Mouse (Mus musculus) intestine, embryonic 15.5 days (tissue): ENCODE measurements around the gene Srsf3. TPM values are rescaled to one million over a fixed set of nuclear protein-coding genes. Genes with fewer than 3 reads are reported as not detected.

Experiments
- ATAC-seq: fragments of 200-750 bp; cut with Nextera tagmentation; 2 replicates; pipeline ENCODE4 v1.8.0; 2017; ENCODE audit warnings: moderate TSS enrichment, moderate library complexity
- H3K27ac ChIP-seq: fragments of 300-500 bp; sonication (generic); 2 replicates; pipeline ENCODE4 v1.5.1; 2015; ENCODE audit warnings: mild to moderate bottlenecking, inconsistent platforms
- H3K27me3 ChIP-seq: fragments of 300-500 bp; sonication (generic); replicated peaks from 2 replicates; pipeline ENCODE4 v1.6.1; 2015; ENCODE audit warnings: inconsistent platforms
- H3K36me3 ChIP-seq: fragments of 300-500 bp; sonication (generic); 2 replicates; pipeline ENCODE4 v1.6.1; 2015; ENCODE audit warnings: inconsistent platforms
- H3K4me1 ChIP-seq: fragments of 300-500 bp; sonication (generic); replicated peaks from 2 replicates; pipeline ENCODE4 v1.6.1; 2015; ENCODE audit warnings: inconsistent platforms
- H3K4me2 ChIP-seq: fragments of 300-500 bp; sonication (generic); replicated peaks from 2 replicates; pipeline ENCODE4 v1.6.1; 2015; ENCODE audit warnings: mild to moderate bottlenecking, inconsistent platforms
- H3K4me3 ChIP-seq: fragments of 300-500 bp; sonication (generic); replicated peaks from 2 replicates; pipeline ENCODE4 v1.5.1; 2015; ENCODE audit warnings: inconsistent platforms
- H3K9ac ChIP-seq: fragments of 300-500 bp; sonication (generic); 2 replicates; pipeline ENCODE4 v1.6.1; 2015; ENCODE audit warnings: inconsistent platforms
- H3K9me3 ChIP-seq: fragments of 300-500 bp; sonication (generic); 2 replicates; pipeline ENCODE4 v1.6.1; 2016; ENCODE audit warnings: inconsistent platforms
- WGBS: fragments of 180-500 bp; shearing (Covaris S2); methylation state at CpG from one replicate; pipeline ENCODE4 v1.1.7; 2015; 5-methylcytosine and 5-hydroxymethylcytosine counted together
- polyA plus RNA-seq: library from polyadenylated mRNA; unstranded; fragments of >200 nt; fragmentation: Nextera tagmentation; extraction: Ambion mirVana; gene quantifications from 2 replicates; pipeline ENCODE4 v1.2.1, GENCODE M21; 2015

Srsf3 gene
- polyA plus RNA-seq, 1 experiment from 2014 or later: 544 TPM

- 36% methylated on average over 5 of the region's 5 CpGs for WGBS
- peak overlapping the region; percentile 37; the same call in 1 of the 2 replicates for H3K4me2 ChIP-seq
- no peak for ATAC-seq
Observed at GRCm38 (mm10) chr17:29073313-29073712, 40.9 kb downstream of the Srsf3 start.

GRCm38 (mm10) chr17:29074085-29074484 lies 41.7 kb downstream of the Srsf3 start:
- H3K27me3 ChIP-seq: no peaks in the 10 kb centered on the region
- no peak overlapping the region for H3K4me3 ChIP-seq
- no peak overlapping the region for H3K4me2 ChIP-seq
- no peaks in the 10 kb centered on the region for H3K9me3 ChIP-seq
- no peaks in the 10 kb centered on the region for H3K36me3 ChIP-seq
- peaks cover 27% of the 10 kb centered on the region for H3K4me1 ChIP-seq
- no peak overlapping the region for H3K27ac ChIP-seq
- no peak overlapping the region for H3K9ac ChIP-seq
- 73% methylated on average over 13 of the region's 13 CpGs for WGBS
- ATAC-seq: no peak

More at GRCm38 (mm10) chr17:29073313-29073712, 40.9 kb downstream of the Srsf3 start:
- no peak overlapping the region for H3K4me3 ChIP-seq
- peaks cover 19% of the 10 kb centered on the region for H3K4me1 ChIP-seq
- H3K9ac ChIP-seq: no peak overlapping the region
- no peaks in the 10 kb centered on the region for H3K36me3 ChIP-seq
- no peaks in the 10 kb centered on the region for H3K9me3 ChIP-seq
- H3K27ac ChIP-seq: no peak overlapping the region
- H3K27me3 ChIP-seq: no peaks in the 10 kb centered on the region

- no peak overlapping the region for H3K4me3 ChIP-seq
- no peak overlapping the region for H3K4me2 ChIP-seq
- no peaks in the 10 kb centered on the region for H3K36me3 ChIP-seq
- 88% methylated on average over 8 of the region's 8 CpGs for WGBS
- peaks cover 32% of the 10 kb centered on the region for H3K4me1 ChIP-seq
- H3K27ac ChIP-seq: no peak overlapping the region
- H3K9me3 ChIP-seq: no peaks in the 10 kb centered on the region
- no peaks in the 10 kb centered on the region for H3K27me3 ChIP-seq
- H3K9ac ChIP-seq: no peak overlapping the region
- no peak for ATAC-seq
Observed at GRCm38 (mm10) chr17:29076235-29076634, 43.8 kb downstream of the Srsf3 start.

- peak overlapping the region; percentile 19; the same call in 1 of the 2 replicates for H3K4me3 ChIP-seq
- H3K27me3 ChIP-seq: 0 out of 2 replicates have a peak, but pooled peaks cover 3% of the 10 kb centered on the region
- 0 out of 2 replicates have a peak overlapping the region, but pooled peaks have one; percentile 26 for H3K9ac ChIP-seq
- ATAC-seq: 0 out of 2 replicates have a peak, but pooled peaks have one; percentile 27
- peaks cover 34% of the 10 kb centered on the region for H3K4me1 ChIP-seq
- no peaks in the 10 kb centered on the region for H3K9me3 ChIP-seq
- H3K27ac ChIP-seq: no peak overlapping the region
- H3K36me3 ChIP-seq: no peaks in the 10 kb centered on the region
- WGBS: 23% methylated on average over 14 of the region's 14 CpGs
- peak overlapping the region; percentile 63 for H3K4me2 ChIP-seq
Observed at GRCm38 (mm10) chr17:29077786-29078509, 45.5 kb downstream of the Srsf3 start.

- 13% methylated on average over 25 of the region's 25 CpGs for WGBS
- no peaks in the 10 kb centered on the region for H3K36me3 ChIP-seq
- peak; percentile 34; the same call in 1 of the 2 replicates for ATAC-seq
- H3K4me3 ChIP-seq: peak overlapping the region; percentile 19; the same call in 1 of the 2 replicates
- H3K9me3 ChIP-seq: no peaks in the 10 kb centered on the region
- 0 out of 2 replicates have a peak overlapping the region, but pooled peaks have one; percentile 26 for H3K9ac ChIP-seq
- H3K4me1 ChIP-seq: peaks cover 26% of the 10 kb centered on the region
- 0 out of 2 replicates have a peak, but pooled peaks cover 3% of the 10 kb centered on the region for H3K27me3 ChIP-seq
- no peak overlapping the region for H3K27ac ChIP-seq
- peak overlapping the region; percentile 63 for H3K4me2 ChIP-seq
Observed at GRCm38 (mm10) chr17:29078519-29079383, 46.3 kb downstream of the Srsf3 start.

- no peaks in the 10 kb centered on the region for H3K36me3 ChIP-seq
- H3K9ac ChIP-seq: no peak overlapping the region
- H3K9me3 ChIP-seq: no peaks in the 10 kb centered on the region
- H3K4me3 ChIP-seq: no peak overlapping the region
- H3K27me3 ChIP-seq: 0 out of 2 replicates have a peak, but pooled peaks cover 3% of the 10 kb centered on the region
- peak; percentile 73 for ATAC-seq
- H3K4me1 ChIP-seq: peaks cover 26% of the 10 kb centered on the region
- 5% methylated on average over 23 of the region's 23 CpGs for WGBS
- peak overlapping the region; percentile 57 for H3K27ac ChIP-seq
- peak overlapping the region; percentile 45 for H3K4me2 ChIP-seq
Observed at GRCm38 (mm10) chr17:29080758-29081617, 48.6 kb downstream of the Srsf3 start.

GRCm38 (mm10) chr17:29081618-29082381 lies 49.4 kb downstream of the Srsf3 start:
- Histone ChIP-seq H3K9me3 (no peaks in the 10 kb centered on the region), H3K4me3 (no peak overlapping the region), H3K27me3 (0 out of 2 replicates have a peak, but pooled peaks cover 3% of the 10 kb centered on the region), H3K27ac (peak overlapping the region; percentile 57; the same call in 1 of the 2 replicates), H3K4me2 (peak overlapping the region; percentile 45), H3K4me1 (peaks cover 26% of the 10 kb centered on the region), H3K9ac (no peak overlapping the region), H3K36me3 (no peaks in the 10 kb centered on the region)
- WGBS: 18% methylated on average over 21 of the region's 21 CpGs
- ATAC-seq: no peak

- ATAC-seq: no peak
- H3K4me2 ChIP-seq: no peak overlapping the region
- 91% methylated on average over 8 of the region's 8 CpGs for WGBS
- no peaks in the 10 kb centered on the region for H3K9me3 ChIP-seq
- no peak overlapping the region for H3K27ac ChIP-seq
- no peaks in the 10 kb centered on the region for H3K36me3 ChIP-seq
- no peak overlapping the region for H3K9ac ChIP-seq
- H3K4me3 ChIP-seq: no peak overlapping the region
- peaks cover 20% of the 10 kb centered on the region for H3K4me1 ChIP-seq
- 0 out of 2 replicates have a peak, but pooled peaks cover 3% of the 10 kb centered on the region for H3K27me3 ChIP-seq
Observed at GRCm38 (mm10) chr17:29083586-29083985, 51.2 kb downstream of the Srsf3 start.

GRCm38 (mm10) chr17:29084656-29085055 lies 52.2 kb downstream of the Srsf3 start:
- Histone ChIP-seq H3K9me3 (no peaks in the 10 kb centered on the region), H3K4me3 (no peak overlapping the region), H3K9ac (no peak overlapping the region), H3K27ac (no peak overlapping the region), H3K27me3 (0 out of 2 replicates have a peak, but pooled peaks cover 3% of the 10 kb centered on the region), H3K4me1 (peaks cover 13% of the 10 kb centered on the region), H3K36me3 (no peaks in the 10 kb centered on the region), H3K4me2 (no peak overlapping the region)
- WGBS: 90% methylated on average over 7 of the region's 7 CpGs
- ATAC-seq: no peak

- Histone ChIP-seq H3K27ac (no peak overlapping the region), H3K36me3 (no peaks in the 10 kb centered on the region), H3K4me2 (no peak overlapping the region), H3K9me3 (no peaks in the 10 kb centered on the region), H3K9ac (no peak overlapping the region), H3K4me3 (no peak overlapping the region), H3K27me3 (0 out of 2 replicates have a peak, but pooled peaks cover 3% of the 10 kb centered on the region), H3K4me1 (peaks cover 13% of the 10 kb centered on the region)
- WGBS: 83% methylated on average over 10 of the region's 10 CpGs
- ATAC-seq: no peak
Observed at GRCm38 (mm10) chr17:29085266-29085665, 52.8 kb downstream of the Srsf3 start.

GRCm38 (mm10) chr17:29086916-29087315 lies 54.5 kb downstream of the Srsf3 start:
- no peaks in the 10 kb centered on the region for H3K9me3 ChIP-seq
- peaks cover 10% of the 10 kb centered on the region; the same call in 1 of the 2 replicates for H3K4me1 ChIP-seq
- no peak overlapping the region for H3K27ac ChIP-seq
- no peak overlapping the region for H3K9ac ChIP-seq
- no peaks in the 10 kb centered on the region for H3K36me3 ChIP-seq
- no peak overlapping the region for H3K4me3 ChIP-seq
- WGBS: 70% methylated on average over 4 of the region's 4 CpGs
- no peaks in the 10 kb centered on the region for H3K27me3 ChIP-seq
- no peak overlapping the region for H3K4me2 ChIP-seq
- no peak for ATAC-seq
